Mouse (Mus musculus): Measurements from ENCODE around the gene Gm39653.
"Not testable (repeated sequence)": the region's sequence is repeated elsewhere in the genome, so short reads cannot be mapped to it uniquely, and the experiment has no call there.

Gm39653 gene

DNA sequence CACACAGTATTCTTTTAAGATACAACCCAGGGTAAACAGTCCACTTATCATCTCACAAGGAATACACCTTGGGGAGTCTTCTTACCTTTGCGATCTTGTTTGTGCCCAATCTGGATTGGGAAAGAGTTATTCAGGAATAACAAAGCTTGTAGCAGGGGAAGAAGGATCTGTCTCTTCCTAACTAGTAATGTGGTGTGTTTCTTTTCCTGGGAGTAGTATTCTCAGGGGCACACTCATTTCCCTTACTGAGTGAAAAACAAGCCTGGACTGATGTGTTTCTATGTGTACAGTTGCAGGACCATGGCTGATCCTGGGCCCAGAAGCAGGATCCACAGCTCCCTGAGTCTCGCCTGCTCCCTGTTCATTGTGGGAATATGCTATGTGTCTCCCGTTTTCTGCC, at the start of gene Gm39653:
Gene Gm39653, plus strand, starts transcription at position 301 of the 400 bp plus-strand sequence.
- no peak for DNase-seq (ENCODE audit: low spot score)

DNA sequence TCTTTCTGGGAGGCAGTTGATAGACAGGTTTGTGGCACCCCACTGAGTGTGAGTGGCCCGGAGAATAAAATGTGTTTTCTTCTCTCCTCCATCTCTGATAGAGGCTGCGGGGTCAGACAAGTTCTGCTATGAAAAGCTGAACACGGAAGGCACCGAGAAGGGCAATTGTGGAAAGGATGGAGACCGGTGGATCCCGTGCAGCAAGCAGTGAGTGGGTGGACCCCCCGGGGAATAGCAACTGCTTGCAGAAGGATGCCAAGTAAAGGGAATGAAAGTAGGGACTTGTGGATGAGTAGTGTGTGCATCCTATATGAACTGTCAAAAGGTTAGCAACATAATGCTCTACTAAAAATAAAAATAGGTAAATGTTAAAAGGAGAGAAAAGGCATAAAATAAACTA, 49.3 kb upstream of the Gm39653 start:
- no peak for DNase-seq (ENCODE audit: low spot score)

DNA sequence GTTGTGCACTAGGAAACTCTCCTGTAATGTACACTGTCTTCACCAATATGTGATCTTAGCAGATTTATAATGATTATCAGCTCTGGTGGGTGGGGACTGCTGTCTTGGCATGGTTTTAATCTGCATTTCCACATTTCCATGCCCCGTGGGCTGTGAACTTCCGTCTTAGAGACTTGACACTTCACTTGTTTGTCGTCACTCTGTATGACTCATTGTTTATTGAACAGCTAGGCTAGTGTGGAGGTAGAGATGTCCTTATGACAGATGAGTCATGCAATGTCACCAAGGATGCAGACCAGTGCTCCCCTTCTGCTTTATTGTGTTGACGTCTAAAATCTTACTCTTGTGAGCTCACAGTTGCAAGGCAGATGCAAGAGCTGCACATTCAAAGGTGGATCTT, 48.7 kb upstream of the Gm39653 start:
- DNase-seq (ENCODE audit: low spot score): no peak

DNA sequence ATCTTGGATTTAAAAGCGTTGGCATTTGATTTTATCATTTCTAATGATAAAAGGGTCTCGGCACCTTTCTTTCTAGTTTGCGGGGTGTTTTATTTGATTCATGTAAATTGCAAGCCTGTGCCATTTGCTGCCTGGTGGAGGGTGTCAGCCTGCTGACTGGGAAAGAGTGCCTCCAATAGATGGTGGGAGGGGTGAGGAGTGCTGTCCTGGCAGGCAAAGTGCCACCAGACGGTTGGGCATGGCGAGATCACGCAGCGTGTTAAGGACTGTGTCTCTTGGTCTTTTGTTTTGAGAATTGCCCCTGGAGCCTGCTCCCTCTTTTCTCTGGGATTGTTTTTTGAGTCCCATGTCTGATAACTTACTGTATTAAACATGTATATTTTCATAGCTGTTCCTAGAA, 43.5 kb upstream of the Gm39653 start:
- no peak for DNase-seq (ENCODE audit: low spot score)

DNA sequence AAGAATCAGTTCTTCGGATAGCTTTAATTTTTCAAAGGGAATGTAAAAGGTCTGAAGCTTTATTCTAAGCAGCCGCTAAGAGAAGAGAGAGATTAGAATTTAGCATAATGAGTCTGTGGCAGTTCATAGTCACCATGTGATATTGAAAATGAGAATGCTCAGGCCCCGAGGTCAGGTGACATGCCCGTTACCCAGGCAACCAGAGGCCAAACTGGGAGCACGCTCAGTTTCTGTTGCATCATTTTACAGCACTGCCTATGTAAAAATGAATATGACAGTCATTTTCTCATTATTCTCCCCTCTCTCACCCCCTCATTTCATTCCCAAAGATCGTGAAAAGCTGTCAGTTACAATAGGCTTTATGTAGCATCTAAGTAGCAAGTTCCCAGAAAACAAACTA, 42.3 kb upstream of the Gm39653 start:
- DNase-seq (ENCODE audit: low spot score): no peak

DNA sequence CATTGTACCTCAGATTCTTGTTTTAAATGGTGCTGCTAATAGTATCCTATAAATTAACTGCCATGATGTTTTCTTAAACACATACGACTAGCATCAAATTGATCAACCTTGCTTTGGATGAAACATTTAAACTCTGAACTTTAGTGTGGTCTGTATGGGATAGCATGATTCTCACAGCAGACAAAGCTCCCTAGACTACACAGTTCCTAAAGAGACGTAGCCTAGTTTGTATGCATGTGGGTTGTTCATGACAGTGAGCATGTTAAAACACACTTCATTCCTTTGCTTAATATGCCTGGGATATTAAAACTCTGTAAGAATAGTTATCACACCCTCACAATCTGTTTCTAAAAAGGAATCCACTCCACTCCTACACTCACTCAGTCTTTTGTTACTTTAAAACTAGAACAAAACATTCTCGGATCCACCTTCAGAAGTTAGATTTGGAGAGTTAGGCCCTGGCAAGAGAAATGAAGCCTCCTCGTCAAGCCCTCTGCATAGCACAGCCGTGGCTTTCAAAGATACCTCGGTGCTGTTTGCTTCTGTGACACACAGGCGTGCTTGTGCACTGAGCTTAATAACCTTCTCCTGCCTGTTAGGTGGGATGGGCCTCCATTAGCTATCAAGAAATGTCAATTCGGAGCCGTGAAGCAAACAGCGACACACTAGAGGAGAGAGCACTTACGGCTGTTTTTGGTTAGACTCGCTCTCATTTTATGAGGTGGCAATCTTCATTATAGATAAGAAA, 41.7 kb upstream of the Gm39653 start:
- DNase-seq (ENCODE audit: low spot score): no peak

DNA sequence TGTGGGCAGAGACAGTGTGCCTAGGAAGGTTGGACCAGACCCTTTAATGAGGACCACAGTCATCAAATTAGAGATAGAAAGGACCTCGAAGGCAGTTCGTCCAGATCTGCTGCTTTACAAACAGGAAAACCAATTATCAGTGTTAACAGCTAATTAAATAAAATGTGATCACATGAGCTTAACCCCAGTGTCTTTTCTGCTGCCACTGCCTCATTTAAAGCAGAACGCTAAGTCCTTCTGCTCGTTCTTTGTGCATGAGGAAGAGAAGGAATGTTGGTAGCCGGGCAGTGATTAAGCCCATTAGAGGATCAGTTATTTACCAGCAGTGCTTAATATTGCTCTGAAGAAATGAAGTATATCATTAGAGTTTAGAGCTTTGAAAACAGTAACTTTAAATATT, 39.0 kb upstream of the Gm39653 start:
- DNase-seq (ENCODE audit: low spot score): no peak

DNA sequence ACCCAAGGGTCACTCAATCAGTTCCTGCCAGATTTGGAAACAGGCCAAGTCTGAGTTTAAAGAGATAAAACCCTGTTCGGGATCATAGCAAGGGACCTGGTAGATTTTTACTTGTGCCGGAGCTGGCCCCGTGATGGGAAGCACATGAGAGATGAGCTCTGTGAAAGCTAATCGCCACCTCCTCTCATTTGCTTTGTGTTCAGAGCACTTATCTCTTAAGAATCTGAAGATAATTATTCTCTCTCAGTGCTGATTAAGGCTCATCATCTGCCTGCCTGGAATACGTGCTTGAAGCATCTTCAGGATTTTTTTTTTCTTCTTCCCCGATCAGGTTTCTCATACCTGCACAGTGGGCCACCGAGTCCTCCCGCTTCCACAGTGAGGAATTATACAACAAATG, 36.6 kb upstream of the Gm39653 start:
- DNase-seq (ENCODE audit: low spot score): no peak

DNA sequence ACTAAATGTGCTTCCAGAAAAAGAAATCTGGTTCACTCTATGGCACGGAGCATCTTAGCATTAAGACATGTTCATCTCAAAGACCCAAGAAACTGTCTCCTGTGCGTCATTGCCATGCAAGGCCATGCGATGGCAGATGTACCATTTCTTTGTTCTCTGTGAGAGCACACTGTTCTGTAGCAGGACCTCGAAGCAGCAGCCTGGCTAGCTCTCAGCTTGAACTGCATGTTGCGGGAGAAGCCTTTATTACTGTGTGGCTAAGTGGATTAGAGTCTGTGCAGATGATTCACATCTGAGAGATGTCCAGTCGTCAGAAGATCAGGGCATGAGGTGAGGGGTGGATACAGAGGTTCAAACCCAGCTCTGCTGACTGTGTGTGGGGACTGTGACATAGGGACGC, 28.9 kb upstream of the Gm39653 start:
- no peak for DNase-seq (ENCODE audit: low spot score)

DNA sequence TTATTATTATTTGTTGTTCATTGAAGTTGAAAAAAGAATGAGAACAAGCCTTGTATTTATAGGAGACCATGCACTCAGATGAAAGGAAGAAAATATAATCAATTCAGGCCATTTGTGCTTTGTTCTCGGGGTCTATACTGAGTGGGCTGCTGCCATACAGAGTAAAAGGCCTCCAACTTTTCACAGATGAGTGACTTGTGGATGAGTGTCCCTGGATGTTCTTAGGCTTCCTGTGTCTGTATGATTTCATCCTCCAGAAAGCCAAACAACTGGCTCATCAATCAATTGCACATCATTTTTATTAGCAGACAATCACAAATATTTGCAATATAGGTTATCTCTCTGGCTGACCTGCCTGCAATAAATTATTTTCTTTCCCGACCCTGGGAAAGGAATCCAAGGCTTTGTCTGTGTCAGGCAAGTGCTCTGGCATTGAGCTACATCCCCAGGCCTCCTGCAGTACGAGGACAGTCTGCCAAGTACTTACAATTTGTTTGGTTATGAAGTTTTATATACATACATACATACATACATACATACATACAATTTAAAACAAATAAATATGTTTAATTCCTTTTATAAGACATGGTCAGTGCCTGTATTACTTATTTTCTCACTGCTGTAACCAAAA, 11.8 kb upstream of the Gm39653 start:
- no peak for DNase-seq (ENCODE audit: low spot score)

DNA sequence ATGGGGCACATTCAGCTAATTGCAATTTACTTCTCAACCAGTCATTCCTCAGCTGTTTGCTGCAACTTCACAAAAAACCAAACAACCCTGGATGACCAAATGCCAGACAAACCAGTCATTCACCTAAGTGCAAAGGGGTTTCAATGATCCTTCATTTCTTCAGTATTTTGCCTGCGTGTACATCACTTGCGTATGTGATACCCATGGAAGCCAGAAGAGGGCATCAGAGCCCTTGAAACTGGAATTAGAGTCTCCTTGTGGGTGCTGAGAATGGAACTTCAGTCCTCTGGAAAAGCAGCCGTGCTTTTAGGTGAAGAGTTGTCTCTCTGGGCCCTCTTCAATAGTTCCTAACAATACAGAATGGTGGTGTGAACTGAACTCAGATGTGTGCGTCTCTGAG, 6.2 kb upstream of the Gm39653 start:
- DNase-seq (ENCODE audit: low spot score): no peak

DNA sequence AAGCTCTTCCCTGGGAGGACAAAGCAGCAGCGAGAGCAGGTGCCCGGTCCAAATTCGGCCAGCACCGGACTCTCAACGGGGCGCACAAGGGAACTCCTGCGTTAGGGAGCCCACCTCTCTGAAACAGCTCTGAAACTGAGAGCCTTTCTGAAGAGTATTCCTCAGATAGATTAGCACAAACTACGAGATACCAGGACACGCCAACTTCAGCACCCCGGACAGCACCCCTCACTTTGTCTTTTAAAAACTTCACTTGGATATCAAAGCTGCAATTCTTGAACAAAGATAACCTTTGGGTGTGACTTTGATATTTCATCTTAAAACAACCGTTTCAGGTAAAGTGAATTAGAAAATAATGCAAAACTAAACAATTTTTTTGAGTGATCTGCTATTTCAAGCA, 1.2 kb upstream of the Gm39653 start:
- DNase-seq (ENCODE audit: low spot score): no peak

DNA sequence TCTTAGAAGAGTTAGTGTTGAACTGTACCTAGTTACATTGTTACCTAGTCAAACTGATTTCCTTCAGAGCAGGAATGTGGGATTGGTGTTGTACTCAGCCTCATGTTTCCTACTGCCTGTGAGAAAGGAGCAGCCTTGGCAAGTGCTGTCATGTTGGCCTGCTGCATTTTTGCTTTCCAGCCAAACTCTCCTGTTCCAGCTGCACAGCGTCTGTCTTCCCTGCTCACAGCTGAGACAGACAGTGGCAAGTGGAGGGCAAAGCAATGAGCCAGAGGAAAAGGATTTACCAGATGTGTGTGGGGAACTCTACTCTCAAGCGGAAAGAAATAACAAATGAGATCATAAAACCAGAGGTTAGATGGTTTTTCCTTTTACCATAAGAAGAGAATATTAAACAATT, 12.4 kb downstream of the Gm39653 start:
- DNase-seq (ENCODE audit: low spot score): no peak

DNA sequence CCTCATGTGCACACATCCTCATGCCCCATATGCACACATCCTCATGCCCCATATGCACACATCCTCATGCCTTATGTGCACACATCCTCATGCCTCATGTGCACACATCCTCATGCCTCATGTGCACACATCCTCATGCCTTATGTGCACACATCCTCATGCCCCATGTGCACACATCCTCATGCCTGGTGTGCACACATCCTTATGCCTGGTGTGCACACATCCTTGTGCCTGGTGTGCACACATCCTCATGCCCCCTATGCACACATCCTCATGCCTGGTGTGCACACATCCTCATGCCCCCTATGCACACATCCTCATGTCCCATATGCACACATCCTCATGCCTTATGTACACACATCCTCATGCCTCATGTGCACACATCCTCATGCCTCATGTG, 14.6 kb downstream of the Gm39653 start:
- DNase-seq (ENCODE audit: low spot score): not testable (repeated sequence)

DNA sequence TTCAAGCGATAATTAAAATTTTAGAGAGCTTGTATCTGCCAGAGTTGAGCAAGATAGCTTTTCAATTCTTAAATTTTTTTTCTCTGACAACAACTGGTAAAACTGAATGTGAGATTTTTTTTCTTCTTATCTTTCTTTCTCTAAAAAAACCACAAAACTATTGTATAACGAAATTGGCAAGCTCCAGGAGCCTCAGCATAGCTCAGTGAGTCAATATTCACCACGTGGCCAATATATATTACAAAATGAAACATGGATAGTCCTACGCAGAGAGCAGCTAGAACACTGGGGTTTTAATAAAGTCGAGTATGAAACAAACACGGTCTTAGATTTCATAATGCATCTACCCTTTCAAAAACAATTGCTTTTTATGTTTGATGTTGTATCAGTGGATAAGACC, 24.2 kb downstream of the Gm39653 start:
- no peak for DNase-seq (ENCODE audit: low spot score)

DNA sequence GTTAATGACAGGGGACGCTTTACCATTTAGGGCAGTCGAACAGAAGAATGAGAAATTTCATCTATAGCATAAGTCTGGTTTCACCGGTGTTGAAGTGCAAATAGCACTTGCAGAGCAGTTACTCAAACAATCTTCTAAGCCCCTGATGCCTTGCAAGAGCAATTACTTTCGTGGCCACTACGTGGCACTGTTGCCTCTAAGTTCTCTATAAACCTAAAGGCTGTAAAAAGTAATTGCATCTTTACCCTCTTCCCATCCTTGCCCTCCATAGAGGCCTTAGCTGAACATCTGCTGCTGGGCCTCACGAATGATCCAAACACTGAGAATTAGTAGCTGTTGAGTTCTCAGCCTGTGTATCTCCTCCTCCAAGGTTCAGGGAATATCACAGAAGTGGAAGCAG, 42.2 kb downstream of the Gm39653 start:
- DNase-seq (ENCODE audit: low spot score): peak; percentile 43

DNA sequence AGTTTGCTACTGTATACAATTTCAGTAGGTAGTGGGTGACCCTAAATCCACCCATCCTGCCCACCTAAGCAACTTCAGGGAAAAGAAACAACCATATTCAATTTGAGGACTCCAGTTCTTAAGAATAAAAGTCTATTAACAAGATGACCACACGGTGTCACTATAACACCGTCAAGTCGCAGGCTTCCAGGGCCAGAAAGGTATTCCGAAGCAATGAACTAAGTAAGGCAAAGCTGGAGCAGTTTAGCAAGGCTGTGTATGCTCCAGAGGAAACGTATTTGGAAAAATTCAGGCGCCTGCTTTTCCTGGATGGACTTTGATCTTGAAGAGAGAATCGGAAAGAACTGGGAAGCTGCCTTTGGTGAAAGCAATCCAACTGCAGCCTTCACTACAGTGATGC, 43.8 kb downstream of the Gm39653 start:
- DNase-seq (ENCODE audit: low spot score): peak; percentile 31

DNA sequence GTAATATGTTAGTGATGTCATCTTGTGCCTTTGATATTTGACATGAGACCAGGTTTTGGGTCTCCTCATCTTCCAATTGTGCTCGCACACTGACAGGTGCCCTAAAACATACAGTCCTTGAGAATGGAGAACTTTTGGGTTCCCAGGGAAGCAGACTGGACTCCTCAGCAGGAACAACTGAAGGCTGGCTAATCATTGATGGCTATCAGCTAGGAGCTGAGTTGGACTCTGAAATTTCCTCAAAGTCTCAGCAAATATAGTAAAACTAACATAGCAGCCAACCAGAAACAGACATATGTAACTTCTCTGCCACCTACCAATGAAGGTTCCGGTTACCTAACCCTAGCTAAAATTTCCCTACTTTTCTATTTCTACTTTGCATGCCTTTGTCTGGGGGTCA, 50.3 kb downstream of the Gm39653 start:
- no peak for DNase-seq (ENCODE audit: low spot score)

DNA sequence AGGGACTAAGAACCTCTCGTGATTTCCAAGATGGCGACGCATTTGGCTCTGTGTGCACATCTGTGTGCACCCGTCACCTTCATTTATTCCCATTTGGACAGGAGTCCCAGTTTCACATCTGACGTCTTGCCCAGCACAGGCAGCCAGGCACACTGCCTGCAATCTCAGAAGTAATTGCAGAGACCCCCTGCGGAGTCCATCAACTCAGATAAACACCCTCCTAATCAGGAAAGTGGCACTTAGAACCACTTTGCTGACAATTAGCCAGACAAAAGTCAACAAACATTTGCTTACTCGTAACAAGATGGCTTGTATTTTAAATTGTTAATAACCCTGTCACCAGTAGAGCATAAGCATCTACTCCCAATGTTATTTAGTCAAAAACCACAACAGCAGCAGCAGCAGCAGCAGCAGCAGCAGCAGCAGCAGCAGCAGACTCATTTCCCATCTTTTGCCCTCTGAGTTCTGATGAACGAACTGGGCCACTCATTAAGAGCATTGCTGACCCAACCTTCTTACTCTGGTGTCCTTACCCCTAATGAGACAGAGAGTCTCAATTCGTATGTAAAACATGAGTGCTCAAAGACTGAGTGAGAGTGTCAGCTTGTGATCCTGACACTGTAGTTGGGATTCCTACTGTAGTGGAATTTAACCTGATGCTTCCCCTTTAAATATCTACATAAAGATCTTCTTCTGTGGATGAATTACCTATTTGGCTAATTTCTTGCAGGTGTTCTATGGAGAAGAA, 51.6 kb downstream of the Gm39653 start:
- DNase-seq (ENCODE audit: low spot score): no peak

DNA sequence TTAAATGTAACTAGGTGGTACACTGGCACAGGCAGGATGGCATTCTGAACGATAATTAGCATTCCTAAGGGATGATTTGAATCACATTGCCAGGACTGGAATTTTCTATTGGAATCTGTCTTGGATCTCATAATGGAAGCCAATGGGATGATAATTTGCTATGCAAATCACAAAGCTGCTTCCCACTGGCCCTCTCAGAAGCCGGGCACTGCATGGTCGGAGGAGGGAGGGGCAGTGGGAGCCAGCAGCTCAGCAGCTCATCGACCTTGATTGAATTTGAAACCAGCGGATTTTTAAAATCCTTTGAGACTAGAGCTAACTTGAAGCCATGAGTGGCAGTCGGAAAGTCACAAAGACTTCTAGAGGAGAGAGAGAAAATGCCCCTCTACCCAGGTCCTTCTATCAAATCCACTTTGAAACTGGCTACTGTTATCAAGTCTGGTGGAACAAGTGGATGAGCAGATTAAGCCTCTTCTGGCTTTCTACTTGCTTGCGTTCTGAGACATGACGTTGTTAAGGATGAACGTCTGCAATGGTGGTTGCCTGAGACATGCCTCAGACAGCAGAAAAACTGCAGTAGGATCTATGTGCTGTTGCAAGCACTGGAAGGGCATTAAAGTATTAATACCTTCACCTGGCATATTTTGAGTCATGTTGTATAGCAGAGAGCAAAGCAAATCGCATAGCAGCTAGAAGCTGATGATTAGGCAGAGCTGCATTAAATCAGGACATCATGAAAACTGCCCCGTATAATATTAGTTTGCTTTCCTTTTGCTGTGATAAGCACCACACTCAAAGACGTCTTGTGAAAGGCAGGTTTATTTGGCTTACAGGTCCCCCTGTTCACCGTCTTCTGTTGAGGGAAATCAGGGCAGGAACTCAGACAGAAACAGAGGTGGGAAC, 52.4 kb downstream of the Gm39653 start:
- no peak for DNase-seq (ENCODE audit: low spot score)

DNA sequence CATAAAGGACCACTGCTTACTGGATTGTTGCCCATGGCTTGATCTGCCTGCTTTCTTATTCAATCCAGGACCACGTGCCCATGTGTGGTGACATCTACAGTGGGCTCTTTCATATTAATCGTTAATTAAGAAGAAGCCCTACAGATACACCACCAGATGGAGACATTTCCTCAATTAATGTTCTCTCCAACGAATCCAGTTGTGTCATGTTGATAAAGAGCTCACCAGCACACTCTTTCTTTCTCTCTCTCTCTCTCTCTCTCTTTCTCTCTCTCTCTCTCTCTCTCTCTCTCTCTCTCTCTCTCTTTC, 53.0 kb downstream of the Gm39653 start:
- DNase-seq (ENCODE audit: low spot score): no peak

Measured in T-cell, adult 2 months (primary cell).